Mouse (Mus musculus) A20 (cell line): ENCODE results near the gene Tubb3.
"Not testable (repeated sequence)": the region's sequence is repeated elsewhere in the genome, so short reads cannot be mapped to it uniquely, and the experiment has no call there.

Source experiments
- DNase-seq: peaks from one replicate; pipeline ENCODE4 v3.0.0-alpha.2; 2011; ENCODE audit warnings: low read depth, low spot score

The Tubb3 gene

DNA sequence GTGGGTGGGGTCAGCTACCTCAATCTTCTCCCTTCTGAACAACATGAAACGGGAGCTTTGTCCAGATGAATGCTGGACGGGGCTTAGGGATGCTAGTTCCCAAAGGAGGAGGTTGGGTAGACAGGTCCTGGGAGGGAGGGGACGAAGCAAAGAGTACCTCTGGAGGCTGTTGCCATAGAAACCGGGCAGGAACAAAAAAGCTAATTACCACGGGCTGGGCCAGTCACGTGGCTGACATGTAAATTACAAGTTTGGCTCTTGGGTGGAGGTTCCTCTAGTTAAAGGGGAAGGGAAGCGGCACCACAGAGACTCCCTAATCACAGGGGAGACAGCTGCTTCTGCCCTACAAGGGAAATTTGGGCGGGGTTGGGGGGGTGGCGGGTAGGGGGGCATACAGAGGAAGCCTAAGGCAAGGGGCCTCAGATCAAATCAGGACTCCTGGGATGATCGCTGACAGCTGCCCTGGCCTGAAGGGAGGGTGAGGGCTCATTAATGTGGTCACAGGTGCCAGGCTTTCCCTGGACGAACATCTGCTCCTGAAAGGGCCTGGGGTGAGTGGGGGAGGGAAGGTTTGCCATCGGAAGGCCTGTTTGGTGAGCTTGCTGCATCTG lies 1.4 kb downstream of the Tubb3 start:
- DNase-seq = peak; percentile 78

DNA sequence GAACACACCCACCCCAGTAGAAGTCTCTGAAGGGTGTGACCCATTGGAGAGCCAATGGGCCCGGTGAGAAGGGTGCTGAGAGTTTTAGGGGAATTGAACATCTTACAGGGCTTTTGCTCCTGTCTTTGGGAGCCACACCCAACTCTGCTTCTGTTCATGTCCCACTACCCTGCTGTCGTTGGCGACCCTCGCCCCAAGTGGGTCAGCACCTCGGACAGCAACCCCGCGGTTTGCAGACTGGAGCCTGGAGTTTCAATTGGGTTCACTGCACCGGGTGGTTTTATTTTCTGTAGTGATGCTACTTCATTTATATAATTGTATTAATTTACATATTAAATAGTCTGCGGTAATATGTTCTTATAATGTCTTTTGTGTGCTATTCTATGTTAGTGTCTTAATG lies 3.0 kb downstream of the Tubb3 start:
- no peak for DNase-seq

DNA sequence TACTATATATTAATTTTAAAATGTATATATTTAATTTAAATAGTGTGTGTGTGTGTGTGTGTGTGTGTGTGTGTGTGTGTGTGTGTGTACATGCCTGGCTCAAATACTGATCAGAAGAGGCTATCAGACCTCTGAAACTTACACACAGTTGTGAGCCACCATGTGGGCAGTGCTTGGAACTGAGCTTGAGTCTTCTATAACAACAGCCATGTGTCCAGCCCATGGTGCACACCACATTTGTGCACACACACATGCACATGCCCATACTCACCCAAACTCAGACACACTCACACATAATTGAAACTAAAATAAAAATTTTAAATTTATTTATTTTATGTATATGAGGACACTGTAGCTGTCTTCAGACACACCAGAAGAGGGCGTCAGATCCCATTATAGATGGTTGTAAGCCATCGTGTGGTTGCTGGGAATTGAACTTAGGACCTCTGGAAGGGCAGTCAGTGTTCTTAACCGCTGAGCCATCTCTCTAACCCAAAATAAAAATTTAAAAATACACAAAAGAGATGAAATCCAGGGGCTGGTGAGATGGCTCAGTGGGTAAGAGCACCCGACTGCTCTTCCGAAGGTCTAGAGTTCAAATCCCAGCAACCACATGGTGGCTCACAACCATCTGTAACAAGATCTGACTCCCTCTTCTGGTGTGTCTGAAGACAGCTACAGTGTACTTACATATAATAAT lies 3.9 kb downstream of the Tubb3 start:
- DNase-seq = not testable (repeated sequence)

DNA sequence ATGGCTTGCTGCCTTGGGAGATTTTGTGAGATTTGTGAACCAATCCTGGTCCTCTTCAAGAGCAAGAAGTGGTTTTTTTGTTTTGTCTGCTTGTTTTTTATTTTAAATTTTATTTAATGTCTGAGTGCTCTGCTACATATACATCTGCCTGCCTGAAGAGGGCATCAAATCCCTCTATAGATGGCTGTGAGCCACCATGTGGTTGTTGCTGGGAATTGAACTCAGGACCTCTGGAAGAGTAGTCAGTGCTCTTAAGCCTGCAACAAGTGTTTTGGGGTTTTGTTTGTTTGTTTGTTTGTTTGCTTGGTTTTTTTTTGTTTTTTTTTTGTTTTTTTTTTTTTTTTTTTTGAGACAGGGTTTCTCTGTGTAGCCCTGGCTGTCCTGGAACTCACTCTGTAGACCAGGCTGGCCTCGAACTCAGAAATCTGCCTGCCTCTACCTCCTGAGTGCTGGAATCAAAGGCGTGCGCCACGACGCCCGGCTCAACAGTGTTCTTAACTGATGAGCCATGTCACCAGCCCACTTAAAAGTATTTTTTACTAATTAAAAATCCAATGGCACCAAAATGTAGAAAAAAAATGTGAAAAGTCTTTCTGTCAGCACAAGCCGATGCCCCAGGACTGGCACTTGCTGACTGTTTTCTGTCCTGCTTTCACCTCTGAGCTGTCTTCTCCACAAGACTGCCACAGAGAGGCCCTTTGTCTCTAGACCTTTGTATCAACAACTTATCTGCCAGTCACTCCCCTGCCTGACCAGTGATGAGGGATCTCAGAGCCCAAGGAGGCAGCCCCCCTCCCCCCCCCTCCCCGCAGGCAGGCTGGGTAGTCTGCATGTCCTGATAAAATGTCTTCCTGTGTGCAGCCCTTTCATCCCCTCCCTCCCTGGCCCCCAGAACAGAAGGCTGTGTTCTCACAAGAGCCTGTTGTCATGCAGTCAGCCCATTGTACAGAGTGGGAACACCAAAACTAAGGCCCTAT lies 5.0 kb downstream of the Tubb3 start:
- peak; percentile 71 for DNase-seq

DNA sequence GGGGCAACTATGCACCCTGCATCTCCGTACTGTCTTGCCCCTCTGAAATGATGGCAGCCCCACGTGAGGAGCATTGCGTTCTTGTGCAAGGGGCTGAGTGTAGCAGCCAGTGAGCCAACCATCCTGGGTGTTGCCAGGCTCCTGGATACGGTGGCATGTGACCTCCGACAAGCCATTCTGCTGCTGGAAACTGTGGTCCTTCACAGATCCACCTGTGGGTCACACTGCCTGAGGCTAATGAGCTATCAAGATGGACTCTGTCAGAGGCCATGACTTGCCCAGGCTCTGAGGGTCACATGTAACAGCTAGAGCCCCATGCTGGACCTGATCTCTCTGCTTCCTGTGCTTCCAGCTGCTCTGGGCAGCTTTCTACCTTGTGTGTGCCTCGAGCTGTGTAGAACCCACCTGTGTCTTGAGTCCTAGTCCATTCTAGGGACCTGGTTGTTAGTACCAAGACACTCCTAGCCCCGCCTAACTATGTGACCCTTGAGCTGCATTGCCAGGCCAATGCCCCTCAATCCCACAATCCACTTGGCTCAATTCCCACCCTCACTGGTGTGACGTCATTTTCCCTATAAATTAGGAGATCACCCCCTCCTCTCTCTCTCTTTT lies 5.8 kb downstream of the Tubb3 start:
- no peak for DNase-seq

GRCm38 (mm10) chr8:123419711-123420110 lies 8.5 kb downstream of the Tubb3 start:
- DNase-seq = peak; percentile 84

DNA sequence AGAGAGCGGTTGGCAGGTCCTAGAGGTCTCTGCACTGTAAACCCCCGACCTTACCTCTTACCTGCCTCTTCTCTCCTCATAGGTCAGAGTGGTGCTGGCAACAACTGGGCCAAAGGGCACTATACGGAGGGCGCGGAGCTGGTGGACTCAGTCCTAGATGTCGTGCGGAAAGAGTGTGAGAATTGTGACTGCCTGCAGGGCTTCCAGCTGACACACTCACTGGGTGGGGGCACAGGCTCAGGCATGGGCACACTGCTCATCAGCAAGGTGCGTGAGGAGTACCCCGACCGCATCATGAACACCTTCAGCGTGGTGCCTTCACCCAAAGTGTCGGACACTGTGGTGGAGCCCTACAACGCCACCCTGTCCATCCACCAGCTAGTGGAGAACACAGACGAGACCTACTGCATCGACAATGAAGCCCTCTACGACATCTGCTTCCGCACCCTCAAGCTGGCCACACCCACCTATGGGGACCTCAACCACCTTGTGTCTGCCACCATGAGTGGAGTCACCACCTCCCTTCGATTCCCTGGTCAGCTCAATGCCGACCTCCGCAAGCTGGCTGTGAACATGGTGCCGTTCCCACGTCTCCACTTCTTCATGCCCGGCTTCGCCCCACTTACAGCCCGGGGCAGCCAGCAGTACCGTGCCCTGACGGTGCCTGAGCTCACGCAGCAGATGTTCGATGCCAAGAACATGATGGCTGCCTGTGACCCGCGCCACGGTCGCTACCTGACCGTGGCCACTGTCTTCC lies 9.5 kb downstream of the Tubb3 start:
- DNase-seq = no peak

DNA sequence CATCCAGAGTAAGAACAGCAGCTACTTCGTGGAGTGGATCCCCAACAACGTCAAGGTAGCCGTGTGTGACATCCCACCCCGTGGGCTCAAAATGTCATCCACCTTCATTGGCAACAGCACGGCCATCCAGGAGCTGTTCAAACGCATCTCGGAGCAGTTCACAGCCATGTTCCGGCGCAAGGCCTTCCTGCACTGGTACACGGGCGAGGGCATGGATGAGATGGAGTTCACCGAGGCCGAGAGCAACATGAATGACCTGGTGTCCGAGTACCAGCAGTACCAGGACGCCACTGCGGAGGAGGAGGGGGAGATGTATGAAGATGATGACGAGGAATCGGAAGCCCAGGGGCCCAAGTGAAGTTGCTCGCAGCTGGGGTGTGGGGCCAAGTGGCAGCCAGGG lies 10.1 kb downstream of the Tubb3 start:
- DNase-seq = no peak

GRCm38 (mm10) chr8:123422056-123422780 lies 11.0 kb downstream of the Tubb3 start:
- peak; percentile 77 for DNase-seq

- no peak for DNase-seq
Observed at GRCm38 (mm10) chr8:123422781-123423159, 11.5 kb downstream of the Tubb3 start.

- DNase-seq = no peak
Observed at GRCm38 (mm10) chr8:123423441-123423840, 12.2 kb downstream of the Tubb3 start, which contains the start of gene Def8. Gene Def8 (plus strand): TSS chr8:123423527.

DNA sequence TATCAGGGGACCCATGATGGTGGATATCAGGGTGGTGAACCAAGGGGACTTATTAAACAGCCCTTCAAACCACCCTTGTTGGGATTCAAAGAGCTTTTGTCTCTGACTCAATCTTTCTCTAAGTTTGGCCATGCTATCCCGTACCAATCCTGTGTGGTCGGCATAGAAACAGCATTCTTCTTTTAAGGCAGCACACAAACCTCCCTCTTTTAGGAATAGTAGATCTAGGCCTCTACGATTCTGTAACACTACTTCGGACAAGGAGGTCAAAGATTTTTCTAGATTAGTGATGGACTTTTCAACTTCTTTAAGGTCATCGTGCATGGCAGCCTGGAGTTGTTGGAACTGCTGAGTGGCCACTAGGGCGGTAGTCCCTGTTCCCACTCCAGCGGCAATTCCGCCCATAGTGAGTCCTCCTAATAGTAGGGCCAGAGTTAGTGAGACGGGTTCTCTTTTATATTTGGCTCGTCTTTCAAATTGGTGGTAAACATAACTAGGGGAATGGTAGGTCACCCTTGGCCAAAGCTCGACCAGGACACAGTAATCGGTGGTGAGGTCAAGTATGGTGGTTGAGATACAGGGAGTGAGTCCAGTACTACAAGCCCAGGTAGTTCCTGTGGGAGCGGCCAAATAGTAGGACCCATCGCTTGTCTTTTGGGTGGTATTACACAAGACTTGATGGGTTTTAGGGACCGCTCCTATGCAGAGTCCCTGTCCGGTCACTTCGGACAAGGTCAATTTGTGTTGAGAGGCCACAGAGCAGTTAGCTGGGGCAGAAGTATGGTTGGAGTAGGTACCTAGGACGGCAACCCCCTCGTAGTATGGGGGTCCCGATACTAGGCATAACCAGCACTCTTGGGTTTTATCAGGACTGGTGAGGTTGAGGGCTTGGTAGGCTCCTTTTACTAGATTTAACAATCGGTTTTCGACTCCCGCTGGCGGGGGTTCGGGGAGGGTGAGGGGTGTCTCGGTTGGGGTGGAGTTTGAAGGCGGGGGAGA lies 15.6 kb downstream of the Tubb3 start:
- peak; percentile 88 for DNase-seq

- peak; percentile 86 for DNase-seq
Observed at GRCm38 (mm10) chr8:123427639-123428275, 16.5 kb downstream of the Tubb3 start.

DNA sequence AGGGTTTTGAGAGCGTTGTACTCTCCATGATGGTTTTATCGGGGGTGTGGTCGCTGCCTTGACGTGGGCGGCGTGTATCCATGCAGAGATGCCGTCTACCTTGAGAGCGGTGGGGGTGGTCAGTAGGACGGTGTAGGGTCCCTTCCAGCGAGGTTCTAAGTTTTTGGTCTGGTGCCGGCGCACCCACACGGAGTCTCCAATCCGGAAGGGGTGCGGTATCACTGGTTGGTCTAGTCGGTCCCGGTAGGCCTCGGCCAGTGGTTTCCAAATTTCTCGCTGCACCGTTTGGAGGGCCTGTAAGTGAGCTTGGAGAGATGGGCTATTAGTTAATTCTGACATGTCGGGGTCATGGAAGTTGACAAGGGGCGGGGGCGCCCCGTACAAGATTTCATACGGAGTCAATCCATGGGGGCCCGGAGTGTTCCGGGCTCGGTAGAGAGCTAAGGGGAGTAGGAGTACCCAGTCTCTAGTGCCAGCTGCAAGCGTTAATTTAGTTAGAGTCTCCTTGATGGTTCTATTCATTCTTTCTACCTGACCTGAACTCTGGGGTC lies 17.2 kb downstream of the Tubb3 start:
- peak; percentile 97 for DNase-seq

- peak; percentile 95 for DNase-seq
Observed at GRCm38 (mm10) chr8:123428939-123429721, 17.9 kb downstream of the Tubb3 start.

DNA sequence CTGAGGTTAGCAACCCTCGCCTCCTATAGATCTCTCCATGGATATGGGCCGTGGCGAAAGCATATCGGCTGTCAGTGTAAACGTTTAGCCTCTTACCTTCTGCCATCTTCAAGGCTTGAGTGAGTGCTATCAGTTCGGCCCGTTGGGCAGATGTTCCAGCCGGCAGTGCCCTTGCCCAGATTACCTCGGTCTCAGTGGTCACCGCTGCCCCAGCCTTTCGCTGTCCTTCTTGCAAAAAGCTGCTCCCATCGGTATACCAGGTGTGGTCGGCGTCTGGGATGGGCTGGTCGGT lies 18.4 kb downstream of the Tubb3 start:
- DNase-seq = not testable (repeated sequence)

DNA sequence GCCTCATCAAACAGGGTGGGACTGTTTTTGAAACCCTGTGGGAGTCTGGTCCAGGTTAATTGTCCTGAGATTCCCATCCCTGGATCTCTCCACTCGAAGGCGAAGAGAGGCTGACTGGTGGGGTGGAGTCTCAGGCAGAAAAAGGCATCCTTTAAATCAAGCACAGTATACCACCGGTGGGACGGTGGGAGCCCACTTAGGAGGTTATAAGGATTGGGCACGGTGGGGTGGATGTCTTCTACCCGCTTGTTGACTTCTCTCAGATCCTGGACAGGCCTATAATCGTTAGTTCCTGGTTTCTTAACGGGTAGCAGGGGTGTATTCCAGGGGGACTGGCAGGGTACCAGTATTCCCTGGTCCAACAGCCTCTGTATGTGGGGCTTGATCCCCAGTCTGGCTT lies 19.7 kb downstream of the Tubb3 start:
- DNase-seq = peak; percentile 85
